Mouse (Mus musculus): ENCODE results near the gene Wwox. TPM values are rescaled to one million over a fixed set of nuclear protein-coding genes. Genes with fewer than 3 reads are reported as not detected.

Wwox gene
- total and polyA plus RNA-seq, 3 experiments, result 7.8 to 11.5 (median 9.1) TPM

- Histone ChIP-seq H3K27ac (ENCODE audit: insufficient read depth, low read depth) (no peak overlapping the region), H3K4me3 (replicated peaks in 1 of 3; ENCODE audit: low read depth in 2 of 3, low read length in 2 of 3, poor library complexity in 1 of 3) (no peak overlapping the region), H3K9me3 (replicated peaks; ENCODE audit: low read length) (no peaks in the 10 kb centered on the region), H3K9ac (ENCODE audit: insufficient read depth, low read depth) (no peak overlapping the region), H3K79me2 (replicated peaks; ENCODE audit: control insufficient read depth, extremely low read depth, insufficient read depth, poor library complexity, severe bottlenecking) (no peaks in the 10 kb centered on the region), H3K4me1 (ENCODE audit: control insufficient read depth in 1 of 2, insufficient read depth in 2 of 2) (peaks cover 33 to 68% of the 10 kb centered on the region in 2 experiments), H3K36me3 (replicated peaks in 1 of 2; ENCODE audit: control insufficient read depth in 1 of 2, insufficient read depth in 1 of 2, low read length in 1 of 2) (no peaks in the 10 kb centered on the region), H3K27me3 (replicated peaks) (no peaks in the 10 kb centered on the region), H3K4me2 (ENCODE audit: insufficient read depth, low read depth, poor library complexity, severe bottlenecking) (no peak overlapping the region)
- TF ChIP-seq CTCF (conservative IDR thresholded peaks at IDR 0.05 in 1 of 2, IDR thresholded peaks at IDR 0.05 in 1 of 2; ENCODE audit: low read depth in 2 of 2, low read length in 2 of 2), result no peak
- TF ChIP-seq EP300 (IDR thresholded peaks at IDR 0.05; ENCODE audit: low read length), result peak; percentile 17; the same call in 1 of the 2 replicates
- no peak for DNase-seq (ENCODE audit: extremely low read depth)
- dilution Hi-C loops (cut with MboI; ENCODE audit: extremely low pct_ligation_motif_present, extremely low pct_unique_long_range_greater_than_20kb, low sequenced_read_pairs), result no loop called here
- in situ Hi-C loops (cut with MboI; ENCODE audit: low pct_ligation_motif_present, low pct_unique_long_range_greater_than_20kb, low sequenced_read_pairs), result loop anchor here (10.0 kb wide), 1 partner anchor 84 kb away; no protein-coding TSS in a partner anchor
Measured at GRCm38 (mm10) chr8:114880475-114881135, 441.1 kb downstream of the Wwox start.

DNA sequence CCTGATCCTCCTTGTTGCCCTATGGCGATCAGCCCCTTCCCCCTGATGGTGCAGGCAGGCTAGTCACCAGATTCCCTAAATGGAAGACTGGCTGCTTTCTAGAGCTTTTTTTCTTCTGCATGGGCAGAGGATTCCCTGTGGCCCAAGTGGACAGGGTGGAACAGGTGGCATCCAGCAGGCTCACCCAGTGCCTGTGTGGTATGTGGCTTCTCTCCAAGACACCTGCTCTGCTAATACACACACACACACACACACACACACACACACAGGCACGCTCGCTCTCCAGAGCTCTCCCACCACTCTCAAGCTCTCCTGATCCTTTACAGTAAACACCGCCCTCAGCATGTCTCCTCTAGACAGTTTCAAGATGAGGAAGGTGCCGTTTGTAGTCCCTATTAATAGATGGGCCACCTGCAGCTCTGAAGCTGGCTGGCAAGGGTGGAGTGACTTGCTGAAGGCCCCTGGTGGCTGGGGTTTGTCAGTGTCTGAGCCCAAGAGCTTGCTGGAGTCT is 442.5 kb downstream of the Wwox start:
- Histone ChIP-seq H3K9me3 (replicated peaks; ENCODE audit: low read length) (no peaks in the 10 kb centered on the region), H3K27ac (ENCODE audit: insufficient read depth, low read depth) (peak overlapping the region; percentile 59), H3K9ac (ENCODE audit: insufficient read depth, low read depth) (no peak overlapping the region), H3K4me2 (ENCODE audit: insufficient read depth, low read depth, poor library complexity, severe bottlenecking) (peak overlapping the region; percentile 45), H3K4me1 (ENCODE audit: control insufficient read depth in 1 of 2, insufficient read depth in 2 of 2) (peaks cover 33 to 68% of the 10 kb centered on the region in 2 experiments), H3K4me3 (replicated peaks in 1 of 3; ENCODE audit: low read depth in 2 of 3, low read length in 2 of 3, poor library complexity in 1 of 3) (no peak overlapping the region), H3K79me2 (replicated peaks; ENCODE audit: control insufficient read depth, extremely low read depth, insufficient read depth, poor library complexity, severe bottlenecking) (no peaks in the 10 kb centered on the region), H3K27me3 (replicated peaks) (no peaks in the 10 kb centered on the region), H3K36me3 (replicated peaks in 1 of 2; ENCODE audit: control insufficient read depth in 1 of 2, insufficient read depth in 1 of 2, low read length in 1 of 2) (no peaks in the 10 kb centered on the region)
- DNase-seq (ENCODE audit: extremely low read depth), result peak; percentile 91
- dilution Hi-C loops (cut with MboI; ENCODE audit: extremely low pct_ligation_motif_present, extremely low pct_unique_long_range_greater_than_20kb, low sequenced_read_pairs), result no loop called here
- in situ Hi-C loops (cut with MboI; ENCODE audit: low pct_ligation_motif_present, low pct_unique_long_range_greater_than_20kb, low sequenced_read_pairs), result loop anchor here (10.0 kb wide), 1 partner anchor 83 kb away; no protein-coding TSS in a partner anchor
- TF ChIP-seq ELF1 (IDR thresholded peaks at IDR 0.05; ENCODE audit: low read depth, low read length) (no peak), USF2 (conservative IDR thresholded peaks at IDR 0.05; ENCODE audit: low read depth, low read length) (no peak), USF1 (IDR thresholded peaks at IDR 0.05; ENCODE audit: low read depth, low read length) (no peak), NRF1 (IDR thresholded peaks at IDR 0.05; ENCODE audit: low read depth, low read length) (no peak), MXI1 (IDR thresholded peaks at IDR 0.05; ENCODE audit: low read depth, low read length) (no peak), JUN (IDR thresholded peaks at IDR 0.05; ENCODE audit: insufficient read depth, low read depth, low read length) (peak; percentile 37), JUND (conservative IDR thresholded peaks at IDR 0.05; ENCODE audit: low read depth, low read length) (no peak), ZMIZ1 (IDR thresholded peaks at IDR 0.05; ENCODE audit: low read depth, low read length) (no peak), MEF2A (IDR thresholded peaks at IDR 0.05; ENCODE audit: borderline replicate concordance, low read depth, low read length) (peak; percentile 97), IRF4 (IDR thresholded peaks at IDR 0.05; ENCODE audit: low read depth, low read length) (peak; percentile 82), ZC3H11A (IDR thresholded peaks at IDR 0.05; ENCODE audit: low read depth, low read length) (no peak), POLR2A (IDR thresholded peaks at IDR 0.05; ENCODE audit: low read depth, low read length) (no peak), PAX5 (IDR thresholded peaks at IDR 0.05; ENCODE audit: low read length) (no peak), TCF12 (IDR thresholded peaks at IDR 0.05; ENCODE audit: low read depth, low read length) (peak; percentile 91), MAX (IDR thresholded peaks at IDR 0.05; ENCODE audit: low read length) (peak; percentile 33; the same call in 1 of the 2 replicates), EP300 (IDR thresholded peaks at IDR 0.05; ENCODE audit: low read length) (peak; percentile 77), ZNF384 (IDR thresholded peaks at IDR 0.05; ENCODE audit: low read depth, low read length) (no peak), HCFC1 (IDR thresholded peaks at IDR 0.05; ENCODE audit: low read depth, low read length) (no peak), MAZ (IDR thresholded peaks at IDR 0.05; ENCODE audit: low read depth, low read length) (no peak), ETS1 (conservative IDR thresholded peaks at IDR 0.05; ENCODE audit: low read depth, low read length) (peak; percentile 61; the same call in 1 of the 2 replicates), SMC3 (IDR thresholded peaks at IDR 0.05; ENCODE audit: low read depth, low read length) (peak; percentile 39), POLR2AphosphoS2 (IDR thresholded peaks at IDR 0.05; ENCODE audit: low read depth, low read length) (no peak), CHD1 (IDR thresholded peaks at IDR 0.05; ENCODE audit: low read depth, low read length) (no peak), E2F4 (IDR thresholded peaks at IDR 0.05; ENCODE audit: insufficient replicate concordance, low read depth, low read length) (no peak), KAT2A (IDR thresholded peaks at IDR 0.05; ENCODE audit: insufficient replicate concordance, low read length) (no peak), BHLHE40 (IDR thresholded peaks at IDR 0.05; ENCODE audit: low read depth, low read length) (peak; percentile 56; the same call in 1 of the 2 replicates), SIN3A (IDR thresholded peaks at IDR 0.05; ENCODE audit: low read length) (no peak), GABPA (IDR thresholded peaks at IDR 0.05; ENCODE audit: insufficient replicate concordance, low read depth, low read length) (no peak), CTCF (conservative IDR thresholded peaks at IDR 0.05 in 1 of 2, IDR thresholded peaks at IDR 0.05 in 1 of 2; ENCODE audit: low read depth in 2 of 2, low read length in 2 of 2) (peak in 1 of 2 experiments; percentile 61; a peak in 2 of 4 replicates), ZKSCAN1 (IDR thresholded peaks at IDR 0.05; ENCODE audit: borderline replicate concordance, low read depth, low read length) (no peak), MAFK (IDR thresholded peaks at IDR 0.05; ENCODE audit: insufficient replicate concordance, low read length) (no peak)
